Mouse (Mus musculus): ENCODE results near the gene 2900011O08Rik.

2900011O08Rik gene

GRCm38 (mm10) chr16:14137976-14138561, 151.7 kb downstream of the 2900011O08Rik start:
- DNase-seq (ENCODE audit: low read depth, low spot score), result no peak

- no peak for DNase-seq (ENCODE audit: low read depth, low spot score)
Measured at GRCm38 (mm10) chr16:14139106-14139505, 152.7 kb downstream of the 2900011O08Rik start.

DNA sequence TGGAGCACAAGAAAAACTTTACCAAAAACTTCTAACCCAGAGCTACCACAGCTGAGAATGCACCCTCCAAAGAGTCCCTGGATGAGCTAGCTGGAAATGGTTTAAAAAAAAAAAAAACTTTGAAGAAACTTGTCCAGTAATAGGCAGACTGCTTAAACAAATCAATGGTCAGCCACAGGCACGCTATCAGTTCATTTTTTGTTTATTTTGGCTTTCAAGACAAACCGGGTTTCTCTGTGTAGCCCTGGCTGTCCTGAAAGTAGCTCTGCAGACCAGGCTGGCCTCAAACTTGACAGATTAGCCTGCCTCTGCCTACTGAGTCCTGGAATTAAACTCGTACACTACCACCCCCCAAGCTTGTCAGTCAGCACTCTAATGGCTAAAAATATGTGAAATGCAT, 156.9 kb downstream of the 2900011O08Rik start:
- DNase-seq (ENCODE audit: low read depth, low spot score), result no peak

DNA sequence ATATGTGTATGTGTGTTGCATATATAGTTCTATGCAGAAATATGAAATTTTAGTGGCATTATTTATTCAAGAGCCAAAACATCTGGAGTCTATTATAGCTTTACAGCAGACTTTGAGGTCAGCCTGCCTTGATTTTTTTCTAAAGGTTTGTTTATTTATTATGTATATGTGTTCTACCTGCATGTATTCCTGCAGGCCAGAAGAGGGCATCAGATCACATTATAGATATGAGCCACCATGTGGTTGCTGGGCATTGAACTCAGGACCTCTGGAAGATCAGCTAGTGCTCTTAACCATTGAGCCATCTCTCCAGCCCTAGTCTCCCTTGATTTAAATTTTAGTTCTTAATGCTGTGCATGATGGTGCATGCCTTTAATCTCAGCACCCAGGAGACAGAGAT, 161.3 kb downstream of the 2900011O08Rik start:
- no peak for DNase-seq (ENCODE audit: low read depth, low spot score)

All from retina, adult 2 months (tissue).